Mouse (Mus musculus) lung, adult 18-20 months (tissue): ENCODE data around the gene Kirrel.
A peak's percentile ranks its signal among the peaks of the same experiment; 100 is the strongest.

Experiments used
- DNase-seq, 2 experiments: peaks; one replicate each; pipeline ENCODE4 v3.0.0; 2022; ENCODE audit warnings: mixed read lengths in 2 of 2

Kirrel gene

GRCm38 (mm10) chr3:87076899-87077298 is 97.6 kb downstream of the Kirrel start:
- DNase-seq = no peak

- no peak for DNase-seq
Observed at GRCm38 (mm10) chr3:87076161-87076560, 98.4 kb downstream of the Kirrel start.

DNA sequence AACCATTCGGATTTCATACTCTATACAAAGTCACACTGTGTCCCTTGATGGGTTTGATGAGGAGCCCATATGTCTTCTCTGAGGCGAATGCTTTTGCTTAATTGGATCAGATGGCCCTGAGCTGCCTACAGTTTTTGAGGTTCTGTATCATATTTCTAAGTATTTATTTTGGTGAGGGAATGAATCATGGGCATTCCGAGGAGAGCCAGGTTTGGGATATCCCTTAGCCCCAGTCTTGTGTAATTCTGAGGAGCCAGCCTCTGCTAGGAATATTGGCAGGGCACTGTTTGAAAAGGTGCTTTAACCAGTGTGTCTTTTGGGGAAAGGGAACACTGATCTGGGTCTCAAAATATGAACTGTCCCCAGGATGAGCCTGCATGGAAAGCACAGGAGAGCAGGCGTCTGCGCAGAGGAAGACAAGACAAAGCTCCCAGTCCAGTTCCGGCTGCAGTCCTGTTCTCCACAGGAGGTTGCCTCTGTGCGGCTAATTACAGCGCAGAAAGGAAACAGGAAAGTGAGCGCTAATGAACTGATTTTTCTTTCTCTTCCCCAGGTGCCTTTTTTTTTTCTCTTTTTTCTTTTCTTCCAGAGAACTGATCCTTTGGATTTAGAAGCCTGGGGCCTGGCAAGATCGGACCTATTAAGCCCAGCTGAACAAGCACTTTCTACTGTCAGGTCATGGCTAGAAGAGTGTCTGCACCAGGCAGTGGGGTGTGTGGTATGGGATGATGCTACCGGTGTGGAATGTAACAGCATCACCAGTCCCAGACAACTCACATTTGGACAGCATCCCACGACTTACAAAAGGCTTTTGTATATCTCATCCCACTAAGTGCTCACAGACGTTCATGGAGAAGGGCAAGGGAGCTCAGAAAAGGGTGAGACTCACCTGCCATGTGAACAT is 101.7 kb downstream of the Kirrel start:
- DNase-seq = no peak

GRCm38 (mm10) chr3:87072191-87072590 is 102.4 kb downstream of the Kirrel start:
- no peak for DNase-seq

GRCm38 (mm10) chr3:87067396-87067975 is 107.1 kb downstream of the Kirrel start:
- no peak for DNase-seq

GRCm38 (mm10) chr3:87053939-87054338 is 120.6 kb downstream of the Kirrel start:
- no peak for DNase-seq

DNA sequence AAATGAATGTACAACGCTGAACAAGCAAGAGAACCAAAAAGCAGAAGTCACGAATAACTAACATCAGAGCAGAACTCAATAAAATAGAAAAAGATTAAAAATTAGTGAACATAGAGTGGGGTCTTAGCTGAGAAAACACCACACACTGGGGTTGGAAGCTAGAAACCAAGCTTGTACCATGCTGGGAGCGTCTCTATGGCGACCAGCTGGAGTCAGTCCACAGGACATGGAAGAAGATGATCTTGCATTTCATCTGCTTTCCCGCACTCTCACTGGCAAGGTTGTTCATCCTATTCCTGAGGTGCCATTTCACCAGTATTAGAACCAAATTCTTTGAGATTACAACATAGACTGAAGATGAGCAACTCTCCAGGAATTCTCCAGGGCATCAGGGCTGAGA is 126.7 kb downstream of the Kirrel start:
- DNase-seq = no peak

DNA sequence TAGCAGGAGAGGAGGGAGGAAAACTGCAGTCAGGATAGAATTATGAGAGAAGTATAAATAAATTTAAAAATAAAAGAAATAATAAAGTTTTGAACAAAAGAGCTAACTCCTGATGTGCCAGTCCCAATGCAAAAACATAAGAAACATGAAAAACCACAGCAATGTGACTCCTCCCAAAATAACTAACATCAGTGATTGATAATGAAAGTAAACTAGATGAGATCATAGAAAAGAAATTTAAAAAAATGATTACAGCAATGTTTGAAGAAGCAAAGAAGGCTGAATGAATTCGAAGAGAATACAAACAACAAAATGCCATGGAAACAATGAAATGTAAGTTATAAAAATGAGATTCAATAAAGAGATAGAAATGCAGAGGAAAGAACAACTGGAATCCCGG is 132.8 kb downstream of the Kirrel start:
- DNase-seq = no peak

DNA sequence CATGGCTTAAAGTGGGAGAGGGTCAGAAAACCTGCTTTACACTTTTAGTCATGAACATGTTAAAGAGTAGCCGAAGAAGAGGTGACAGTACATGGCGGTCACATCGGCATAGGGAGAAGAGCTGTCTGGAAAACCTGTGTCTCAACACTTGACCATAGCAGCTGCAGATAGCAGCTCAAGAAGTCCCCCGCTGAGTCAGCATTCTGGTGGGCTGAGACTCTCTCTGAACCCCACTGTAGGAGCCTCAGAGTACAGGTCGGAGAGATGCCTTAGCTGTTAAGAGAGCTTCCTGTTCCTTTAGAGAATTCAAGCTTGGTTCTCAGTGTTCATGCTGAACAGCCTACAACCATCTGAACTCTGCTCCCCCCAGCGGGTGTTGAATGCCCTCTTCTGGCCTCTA is 136.0 kb downstream of the Kirrel start:
- DNase-seq = no peak

DNA sequence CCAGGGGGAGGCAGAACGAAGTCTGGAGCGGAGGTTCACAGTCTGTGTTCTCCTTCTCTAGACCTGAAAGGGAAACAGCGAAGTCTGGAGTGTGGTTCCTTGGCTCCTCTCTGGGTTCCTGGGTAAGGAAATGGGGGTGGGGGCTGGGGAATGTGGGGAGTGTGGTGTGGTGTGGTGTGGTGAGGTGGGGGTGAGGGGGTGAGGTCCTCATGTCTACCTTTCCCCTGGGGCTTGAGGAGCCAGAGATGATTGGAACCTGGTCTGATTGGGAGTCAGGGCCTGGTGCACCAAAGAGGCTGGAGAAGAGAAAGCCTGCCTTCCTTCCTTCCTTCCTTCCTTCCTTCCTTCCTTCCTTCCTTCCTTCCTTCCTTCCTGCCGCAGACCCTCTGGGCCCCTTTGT is 140.5 kb downstream of the Kirrel start:
- no peak for DNase-seq

GRCm38 (mm10) chr3:87033357-87033756 is 141.2 kb downstream of the Kirrel start:
- peak; percentile 47 to 50 for DNase-seq

DNA sequence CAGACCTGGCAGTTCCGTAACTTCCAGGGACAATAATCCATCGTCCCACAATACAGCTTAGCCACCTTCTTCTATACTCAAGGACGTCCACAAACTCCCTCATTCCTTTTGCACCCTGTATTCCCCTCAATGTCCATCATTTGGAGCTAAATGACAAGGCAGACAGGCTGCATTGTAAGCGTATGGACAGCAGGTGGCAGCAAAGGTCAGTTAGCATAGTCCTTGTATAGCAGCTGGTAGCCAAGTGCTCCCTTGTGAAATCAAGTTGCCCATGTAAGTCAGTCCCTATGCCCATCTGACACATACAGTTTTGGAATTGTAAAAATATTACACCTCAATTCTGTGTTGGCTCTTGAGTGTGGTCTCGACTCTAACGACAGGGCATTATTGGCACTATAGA is 143.7 kb downstream of the Kirrel start:
- peak; percentile 44 to 51 for DNase-seq
